In the genomic region with DNA sequence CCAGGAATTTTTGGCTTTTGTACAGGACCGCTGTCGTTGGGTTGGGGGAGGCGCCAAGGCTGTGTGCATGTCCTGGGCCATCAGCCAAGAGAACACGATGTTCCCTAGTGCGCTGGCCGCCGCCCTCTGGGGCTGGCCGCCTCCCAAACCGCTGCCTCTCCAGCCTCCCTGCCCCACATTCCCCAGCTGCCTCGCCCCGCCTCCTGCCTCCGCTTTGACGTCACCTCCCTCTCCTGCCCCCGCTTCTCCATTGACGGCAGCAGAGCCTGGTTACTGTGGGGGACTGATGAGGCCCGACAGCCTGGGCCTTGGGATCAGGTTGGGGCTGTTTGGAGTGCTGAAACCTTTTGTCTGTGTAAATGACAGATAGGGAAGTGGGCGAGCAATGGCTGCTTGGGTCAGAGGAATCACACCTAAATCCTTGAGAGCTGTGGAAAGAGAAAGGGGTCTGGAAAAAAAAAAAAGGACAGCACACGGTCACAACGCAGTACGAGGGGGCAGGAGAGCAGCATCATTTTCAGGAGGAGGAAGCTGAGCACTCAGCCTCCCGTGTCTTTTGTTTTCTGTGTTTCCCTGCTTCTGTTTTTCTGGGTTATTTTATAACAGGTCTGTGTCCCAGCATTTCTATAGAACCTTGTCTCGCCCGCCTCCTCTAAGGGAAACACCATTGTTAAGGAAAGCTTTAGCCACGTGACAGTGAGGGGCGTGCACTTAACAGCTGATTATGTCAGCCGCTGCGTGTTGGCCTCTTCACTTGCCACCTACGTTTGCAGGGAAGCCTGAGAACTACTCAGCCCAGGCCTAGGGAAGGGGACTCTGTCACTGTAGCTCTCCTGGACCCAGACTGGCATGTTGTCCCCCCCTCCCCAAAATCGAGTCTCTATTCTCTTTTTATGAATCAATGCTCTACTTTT, we compare ENCODE assay signal across 8 mouse cellular contexts. TPM values are rescaled to one million over a fixed set of nuclear protein-coding genes. Genes with fewer than 3 reads are reported as not detected.
DNase-seq lines count a peak whose midpoint lies in the region; ATAC-seq lines count a peak whose summit lies in the region.

No protein-coding gene starts in this region.

- DNase-seq in MEL-GATA-1-ER (ENCODE audit: extremely low read depth, low read depth) = peak; percentile 87
- DNase-seq in cerebellum, postnatal 10 days = peak; percentile 90 to 94
- peak; percentile 93 to 96 for DNase-seq in frontal cortex, postnatal 14 days (ENCODE audit: low spot score in 2 of 2)
- DNase-seq in layer of hippocampus, postnatal 36 days = peak; percentile 96 to 97
- peak; percentile 99 for DNase-seq in lung, postnatal 25 days (ENCODE audit: low spot score)
- peak; percentile 74 for DNase-seq in retina, adult 2 months (ENCODE audit: low read depth, low spot score)
- DNase-seq in thymus, postnatal 36 days = peak; percentile 93

- peak overlapping the region; percentile 75 for H3K9ac ChIP-seq in hindbrain, embryonic 13.5 days

- peak overlapping the region; percentile 88 for H3K27ac ChIP-seq in hindbrain, embryonic 13.5 days

- WGBS in hindbrain, embryonic 13.5 days = 2% methylated on average over 29 of the region's 29 CpGs

- peaks cover 66% of the 10 kb centered on the region for H3K4me1 ChIP-seq in hindbrain, embryonic 13.5 days (replicated peaks)

- 0 out of 2 replicates have a peak, but pooled peaks cover 2% of the 10 kb centered on the region for H3K27me3 ChIP-seq in hindbrain, embryonic 13.5 days

- no peaks in the 10 kb centered on the region for H3K9me3 ChIP-seq in hindbrain, embryonic 13.5 days

- no peak for ATAC-seq in hindbrain, embryonic 13.5 days (ENCODE audit: low FRiP score)

- peaks cover 23% of the 10 kb centered on the region for H3K36me3 ChIP-seq in hindbrain, embryonic 13.5 days

- H3K4me3 ChIP-seq in hindbrain, embryonic 13.5 days = peak overlapping the region; percentile 32

- peak overlapping the region; percentile 97 for H3K4me2 ChIP-seq in hindbrain, embryonic 13.5 days

RNA-seq across cellular contexts. Expression of gene Per1, which starts 2.2 kb away (rescaled TPM):
- polyA plus RNA-seq in hindbrain, embryonic 13.5 days (2015; fragmentation: Nextera tagmentation; extraction: Ambion mirVana) = 7.4 and 9.4 TPM in 2 replicates
- total RNA-seq in layer of hippocampus, postnatal 36 days (2021) = 10 to 100 TPM; 78.2 to 92.8 TPM

RNA-seq across cellular contexts. Expression of gene Vamp2, which starts 9.0 kb away (rescaled TPM):
- polyA plus RNA-seq in hindbrain, embryonic 13.5 days (2015; fragmentation: Nextera tagmentation; extraction: Ambion mirVana) = 217 and 227 TPM in 2 replicates
- 100 to 1,000 TPM; 962 to 984 TPM for total RNA-seq in layer of hippocampus, postnatal 36 days (2021)

RNA-seq across cellular contexts. Expression of gene Hes7, which starts 23.0 kb away (rescaled TPM):
- 0.26 and 0.35 TPM in 2 replicates for polyA plus RNA-seq in hindbrain, embryonic 13.5 days (2015; fragmentation: Nextera tagmentation; extraction: Ambion mirVana)
- total RNA-seq in layer of hippocampus, postnatal 36 days (2021) = 1 to 10 TPM in 1 of 2 experiments, under 1 TPM in 1; 0.68 to 1.1 TPM

RNA-seq across cellular contexts. Expression of gene 9130213A22Rik, which starts 25.1 kb away (rescaled TPM):
- polyA plus RNA-seq in hindbrain, embryonic 13.5 days (2015; fragmentation: Nextera tagmentation; extraction: Ambion mirVana) = 0.13 and 0.25 TPM in 2 replicates
- 1 to 10 TPM in 1 of 2 experiments, under 1 TPM in 1; 0.96 to 1.2 TPM for total RNA-seq in layer of hippocampus, postnatal 36 days (2021)

RNA-seq across cellular contexts. Expression of gene Tmem107, which starts 26.6 kb away (rescaled TPM):
- 28.7 and 41.0 TPM in 2 replicates for polyA plus RNA-seq in hindbrain, embryonic 13.5 days (2015; fragmentation: Nextera tagmentation; extraction: Ambion mirVana)
- 10 to 100 TPM; 20.8 to 24.0 TPM for total RNA-seq in layer of hippocampus, postnatal 36 days (2021)
